Mouse (Mus musculus) hindbrain, embryonic 11.5 days (tissue): ENCODE results near the gene Gm45140. TPM values are rescaled to one million over a fixed set of nuclear protein-coding genes. Genes with fewer than 3 reads are reported as not detected.

ENCODE experiments used
- ATAC-seq: fragments of 200-750 bp; cut with Nextera tagmentation; 2 replicates; pipeline ENCODE4 v1.8.0; 2017; ENCODE audit warnings: mild to moderate bottlenecking, moderate TSS enrichment, moderate library complexity; ENCODE audit not compliant: low FRiP score
- DNase-seq: peaks from one replicate; pipeline ENCODE4 v3.0.0-alpha.2; 2015; ENCODE audit warnings: low spot score
- H3K27ac ChIP-seq: fragments of 300-500 bp; sonication (generic); 2 replicates; pipeline ENCODE4 v1.5.1; 2014; ENCODE audit warnings: mild to moderate bottlenecking, low read depth, low read length
- H3K27me3 ChIP-seq: fragments of 300-500 bp; sonication (generic); 2 replicates; pipeline ENCODE4 v1.6.1; 2014; ENCODE audit warnings: mild to moderate bottlenecking, low read length, moderate library complexity, mixed read lengths; ENCODE audit not compliant: control insufficient read depth, insufficient read depth
- H3K36me3 ChIP-seq: fragments of 300-500 bp; sonication (generic); 2 replicates; pipeline ENCODE4 v1.6.1; 2014; ENCODE audit warnings: mild to moderate bottlenecking, low read length, moderate library complexity, mixed read lengths; ENCODE audit not compliant: control insufficient read depth, insufficient read depth
- H3K4me1 ChIP-seq: fragments of 300-500 bp; sonication (generic); replicated peaks from 2 replicates; pipeline ENCODE4 v1.6.1; 2014; ENCODE audit warnings: low read length, mixed read lengths; ENCODE audit not compliant: control insufficient read depth, insufficient read depth
- H3K4me2 ChIP-seq: fragments of 300-500 bp; sonication (generic); replicated peaks from 2 replicates; pipeline ENCODE4 v1.6.1; 2014; ENCODE audit warnings: mild to moderate bottlenecking, low read depth, low read length
- H3K4me3 ChIP-seq: fragments of 300-500 bp; sonication (generic); 2 replicates; pipeline ENCODE4 v1.5.1; 2014; ENCODE audit warnings: low read depth, low read length
- H3K9ac ChIP-seq: fragments of 300-500 bp; sonication (generic); 2 replicates; pipeline ENCODE4 v1.6.1; 2014; ENCODE audit warnings: low read depth, low read length
- H3K9me3 ChIP-seq: fragments of 300-500 bp; sonication (generic); 2 replicates; pipeline ENCODE4 v1.6.1; 2016; ENCODE audit warnings: low read length; ENCODE audit not compliant: control insufficient read depth
- WGBS: fragments of 180-500 bp; shearing (Covaris S2); extraction: QIAGEN DNeasy Blood & Tissue Kit; methylation state at CpG from one replicate; pipeline ENCODE4 v1.1.7; 2014; 5-methylcytosine and 5-hydroxymethylcytosine counted together
- polyA plus RNA-seq: library from polyadenylated mRNA; unstranded; fragments of >200 nt; fragmentation: Nextera tagmentation; extraction: Ambion mirVana; gene quantifications from 2 replicates; pipeline ENCODE4 v1.2.1, GENCODE M21; 2014

Gene Gm45140
- polyA plus RNA-seq, 1 experiment from 2014 or later, result 3.2 TPM

GRCm38 (mm10) chr6:87850900-87851614, 15.5 kb upstream of the Gm45140 start, which contains the start of gene Cnbp:
TSS of gene Cnbp (minus strand) at chr6:87851106.
- H3K4me3 ChIP-seq, result peak within 1 kb of the TSS; percentile 100
- H3K9ac ChIP-seq, result peak within 1 kb of the TSS; percentile 99
- WGBS, result under 1% methylated on average over 55 of the region's 55 CpGs
- H3K27ac ChIP-seq, result peak within 1 kb of the TSS; percentile 80
- peaks cover 3% of the 10 kb centered on the region; the same call in 1 of the 2 replicates for H3K4me1 ChIP-seq
- no peaks in the 10 kb centered on the region for H3K27me3 ChIP-seq
- H3K36me3 ChIP-seq, result no peaks in the 10 kb centered on the region
- ATAC-seq (peak; percentile 98), DNase-seq (peak; percentile 99)
- H3K9me3 ChIP-seq, result no peaks in the 10 kb centered on the region
- peak within 1 kb of the TSS; percentile 78 for H3K4me2 ChIP-seq

DNA sequence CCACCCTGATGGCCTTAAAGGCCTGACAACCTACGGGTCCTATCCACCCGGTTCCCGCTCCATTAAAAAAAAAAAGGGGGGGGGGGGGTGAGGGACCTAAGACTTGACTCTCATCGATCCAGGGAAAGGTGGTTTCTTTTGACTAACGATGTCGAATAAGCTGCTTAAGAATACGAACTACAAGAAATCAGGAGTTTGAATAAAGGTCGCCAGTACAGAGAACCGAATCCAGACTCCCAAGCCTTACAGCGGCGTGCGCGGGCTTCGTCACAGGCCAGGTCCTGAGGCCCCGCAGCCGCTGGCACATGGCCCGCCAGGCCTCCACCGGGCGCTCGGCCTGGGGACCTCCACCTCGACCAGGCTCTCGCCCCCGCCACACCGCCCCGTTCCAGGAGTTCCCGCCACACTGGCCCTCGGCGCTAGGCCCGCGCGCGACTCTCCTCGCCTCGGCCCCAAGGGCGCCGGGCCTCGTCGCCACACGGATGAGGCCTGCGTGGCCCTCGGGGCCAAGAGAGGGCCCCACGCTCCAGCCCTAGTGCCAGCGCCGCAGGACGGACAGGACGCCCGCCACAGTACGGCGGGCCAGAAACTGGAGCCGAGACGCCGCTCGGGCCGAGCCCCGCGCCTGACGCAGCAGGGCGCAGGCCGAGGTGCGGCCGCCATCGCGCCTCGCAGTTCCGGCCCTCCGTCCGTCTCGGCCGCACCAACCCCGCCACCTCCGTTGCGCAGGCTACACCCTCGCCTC, 14.7 kb upstream of the Gm45140 start:
- peaks cover 3% of the 10 kb centered on the region; the same call in 1 of the 2 replicates for H3K36me3 ChIP-seq
- peak; percentile 71 for DNase-seq
- H3K4me3 ChIP-seq, result peak overlapping the region; percentile 100
- peak overlapping the region; percentile 99 for H3K9ac ChIP-seq
- peaks cover 3% of the 10 kb centered on the region; the same call in 1 of the 2 replicates for H3K4me1 ChIP-seq
- peak; percentile 83 for ATAC-seq
- H3K4me2 ChIP-seq, result peak overlapping the region; percentile 78
- H3K9me3 ChIP-seq, result no peaks in the 10 kb centered on the region
- under 1% methylated on average over 66 of the region's 73 CpGs for WGBS
- H3K27ac ChIP-seq, result peak overlapping the region; percentile 80
- no peaks in the 10 kb centered on the region for H3K27me3 ChIP-seq

DNA sequence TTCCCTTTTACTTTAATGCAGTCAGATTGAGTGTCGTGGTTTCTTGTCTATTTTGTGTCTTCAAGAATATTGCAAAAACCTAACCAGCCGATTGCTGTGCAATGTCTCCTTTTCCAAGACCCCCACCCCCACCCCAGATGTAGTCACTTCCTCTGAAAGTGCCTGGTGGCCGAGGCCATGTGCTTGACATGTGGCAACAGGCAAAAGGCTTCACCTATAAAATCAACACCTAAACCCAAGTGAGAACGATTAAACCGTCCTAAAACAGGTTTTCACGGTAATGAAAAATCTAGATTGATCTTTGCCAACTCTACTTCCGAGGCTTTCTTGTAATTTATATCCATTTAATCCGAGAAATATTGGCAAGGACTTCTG, 14.2 kb upstream of the Gm45140 start:
- Histone ChIP-seq H3K9ac (peak overlapping the region; percentile 99), H3K9me3 (no peaks in the 10 kb centered on the region), H3K27ac (no peak overlapping the region), H3K27me3 (no peaks in the 10 kb centered on the region), H3K4me1 (peaks cover 3% of the 10 kb centered on the region; the same call in 1 of the 2 replicates), H3K4me3 (peak overlapping the region; percentile 100), H3K4me2 (peak overlapping the region; percentile 78), H3K36me3 (peaks cover 8% of the 10 kb centered on the region)
- DNase-seq (peak; percentile 47), ATAC-seq (no peak)
- WGBS, result under 1% methylated on average over 8 of the region's 8 CpGs

GRCm38 (mm10) chr6:87846813-87847212, 11.2 kb upstream of the Gm45140 start:
- no peak overlapping the region for H3K4me2 ChIP-seq
- H3K36me3 ChIP-seq, result peaks cover 18% of the 10 kb centered on the region
- ATAC-seq (no peak), DNase-seq (no peak)
- whole genome bisulfite sequencing, result 82% methylated on average over 1 of the region's 1 CpGs
- no peak overlapping the region for H3K27ac ChIP-seq
- no peaks in the 10 kb centered on the region for H3K9me3 ChIP-seq
- H3K4me1 ChIP-seq, result peaks cover 3% of the 10 kb centered on the region; the same call in 1 of the 2 replicates
- no peak overlapping the region for H3K4me3 ChIP-seq
- no peak overlapping the region for H3K9ac ChIP-seq
- H3K27me3 ChIP-seq, result no peaks in the 10 kb centered on the region

DNA sequence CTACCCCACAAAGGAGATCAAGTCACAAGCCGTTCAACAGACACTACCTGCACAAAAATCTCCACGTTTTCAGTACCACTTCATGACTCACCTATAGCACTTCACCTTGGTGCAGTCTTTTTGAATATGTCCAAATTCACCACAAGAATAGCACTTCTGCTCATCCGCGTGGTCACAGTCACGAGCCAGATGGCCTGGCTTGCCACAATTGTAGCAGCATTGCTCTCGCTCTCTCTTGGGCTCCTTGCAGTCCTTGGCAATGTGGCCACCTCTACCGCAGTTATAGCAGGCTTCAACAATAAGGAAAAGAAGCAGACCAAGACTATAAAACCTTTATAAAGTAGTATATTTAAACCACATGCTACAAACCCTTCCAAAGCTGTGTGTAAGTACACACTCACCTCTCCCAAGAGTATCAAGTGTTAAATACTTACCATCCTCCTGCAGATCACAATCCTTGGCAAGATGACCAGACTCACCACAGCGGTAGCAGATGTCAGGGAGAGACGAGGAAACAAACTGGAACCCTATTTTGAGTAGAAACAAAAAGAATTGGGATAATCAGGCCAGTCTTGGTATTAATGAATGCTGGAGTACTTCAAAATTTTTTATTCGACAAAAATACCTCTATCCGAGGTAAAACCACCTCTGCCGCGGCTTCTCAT, 9.6 kb upstream of the Gm45140 start:
- Histone ChIP-seq H3K27me3 (no peaks in the 10 kb centered on the region), H3K4me3 (no peak overlapping the region), H3K9ac (no peak overlapping the region), H3K36me3 (peaks cover 18% of the 10 kb centered on the region), H3K27ac (no peak overlapping the region), H3K9me3 (no peaks in the 10 kb centered on the region), H3K4me2 (no peak overlapping the region), H3K4me1 (peaks cover 3% of the 10 kb centered on the region; the same call in 1 of the 2 replicates)
- no peak for DNase-seq
- WGBS, result 94% methylated on average over 13 of the region's 13 CpGs
- ATAC-seq, result no peak

- peaks cover 18% of the 10 kb centered on the region for H3K36me3 ChIP-seq
- no peaks in the 10 kb centered on the region for H3K27me3 ChIP-seq
- 4% methylated on average over 1 of the region's 1 CpGs for WGBS
- no peak overlapping the region for H3K9ac ChIP-seq
- no peaks in the 10 kb centered on the region for H3K9me3 ChIP-seq
- no peaks in the 10 kb centered on the region for H3K4me1 ChIP-seq
- H3K27ac ChIP-seq, result no peak overlapping the region
- DNase-seq, result no peak
- H3K4me2 ChIP-seq, result no peak overlapping the region
- ATAC-seq, result no peak
- no peak overlapping the region for H3K4me3 ChIP-seq
These were observed 6.7 kb upstream of the Gm45140 start for GRCm38 (mm10) chr6:87842254-87842653.

GRCm38 (mm10) chr6:87841635-87842034, 6.0 kb upstream of the Gm45140 start:
- no peak overlapping the region for H3K4me3 ChIP-seq
- no peak for ATAC-seq

GRCm38 (mm10) chr6:87839797-87840341, 4.3 kb upstream of the Gm45140 start:
- Histone ChIP-seq H3K9ac (no peak overlapping the region), H3K9me3 (no peaks in the 10 kb centered on the region), H3K4me3 (no peak overlapping the region), H3K27me3 (no peaks in the 10 kb centered on the region), H3K4me2 (no peak overlapping the region), H3K4me1 (no peaks in the 10 kb centered on the region), H3K36me3 (peaks cover 11% of the 10 kb centered on the region), H3K27ac (no peak overlapping the region)
- no peak for ATAC-seq
- 66% methylated on average over 11 of the region's 11 CpGs for WGBS
- DNase-seq, result no peak

More at GRCm38 (mm10) chr6:87841635-87842034, 6.0 kb upstream of the Gm45140 start:
- Histone ChIP-seq H3K9ac (no peak overlapping the region), H3K9me3 (no peaks in the 10 kb centered on the region), H3K36me3 (peaks cover 18% of the 10 kb centered on the region), H3K27ac (no peak overlapping the region), H3K27me3 (no peaks in the 10 kb centered on the region), H3K4me2 (no peak overlapping the region), H3K4me1 (no peaks in the 10 kb centered on the region)
- 84% methylated on average over 8 of the region's 8 CpGs for WGBS
- DNase-seq, result no peak
